Mouse (Mus musculus): ENCODE measurements around the gene Ccdc169. TPM values are rescaled to one million over a fixed set of nuclear protein-coding genes. Genes with fewer than 3 reads are reported as not detected.
"Not testable (repeated sequence)": the region's sequence is repeated elsewhere in the genome, so short reads cannot be mapped to it uniquely, and the experiment has no call there.

The Ccdc169 gene
- polyA plus RNA-seq, 1 experiment from 2014 or later, result 0.19 TPM

- Histone ChIP-seq H3K27ac (ENCODE audit: low read depth, low read length) (no peak overlapping the region), H3K27me3 (ENCODE audit: control insufficient read depth, insufficient read depth, low read length) (no peaks in the 10 kb centered on the region), H3K4me3 (ENCODE audit: low read depth, low read length) (no peak overlapping the region), H3K4me2 (ENCODE audit: low read depth) (no peak overlapping the region), H3K36me3 (ENCODE audit: control insufficient read depth, insufficient read depth, low read length) (no peaks in the 10 kb centered on the region), H3K4me1 (ENCODE audit: control insufficient read depth, insufficient read depth, low read length) (no peaks in the 10 kb centered on the region), H3K9ac (ENCODE audit: low read length) (no peak overlapping the region), H3K9me3 (ENCODE audit: control insufficient read depth, low read length) (no peaks in the 10 kb centered on the region)
- DNase-seq (ENCODE audit: low spot score) (no peak), ATAC-seq (ENCODE audit: insufficient read depth, low FRiP score, low TSS enrichment) (no peak)
- 83% methylated on average over 5 of the region's 5 CpGs for WGBS
Measured at GRCm38 (mm10) chr3:55195581-55196327, 58.6 kb downstream of the Ccdc169 start.

GRCm38 (mm10) chr3:55196328-55196710 lies 59.2 kb downstream of the Ccdc169 start:
- no peaks in the 10 kb centered on the region for H3K9me3 ChIP-seq (ENCODE audit: control insufficient read depth, low read length)

GRCm38 (mm10) chr3:55203621-55204020 lies 66.5 kb downstream of the Ccdc169 start:
- not testable (repeated sequence) for DNase-seq (ENCODE audit: low spot score); ATAC-seq (ENCODE audit: insufficient read depth, low FRiP score, low TSS enrichment); H3K4me3 ChIP-seq (ENCODE audit: low read depth, low read length); H3K27ac ChIP-seq (ENCODE audit: low read depth, low read length); H3K36me3 ChIP-seq (ENCODE audit: control insufficient read depth, insufficient read depth, low read length); H3K4me2 ChIP-seq (ENCODE audit: low read depth); H3K4me1 ChIP-seq (ENCODE audit: control insufficient read depth, insufficient read depth, low read length); H3K9me3 ChIP-seq (ENCODE audit: control insufficient read depth, low read length); H3K9ac ChIP-seq (ENCODE audit: low read length); H3K27me3 ChIP-seq (ENCODE audit: control insufficient read depth, insufficient read depth, low read length)
- 93% methylated on average over 11 of the region's 11 CpGs for WGBS

More at GRCm38 (mm10) chr3:55196328-55196710, 59.2 kb downstream of the Ccdc169 start:
- no peak for DNase-seq (ENCODE audit: low spot score)
- no peak for ATAC-seq (ENCODE audit: insufficient read depth, low FRiP score, low TSS enrichment)
- no peaks in the 10 kb centered on the region for H3K4me1 ChIP-seq (ENCODE audit: control insufficient read depth, insufficient read depth, low read length)
- H3K4me3 ChIP-seq (ENCODE audit: low read depth, low read length), result no peak overlapping the region
- H3K27ac ChIP-seq (ENCODE audit: low read depth, low read length), result no peak overlapping the region
- H3K36me3 ChIP-seq (ENCODE audit: control insufficient read depth, insufficient read depth, low read length), result no peaks in the 10 kb centered on the region
- 92% methylated on average over 2 of the region's 2 CpGs for WGBS
- H3K27me3 ChIP-seq (ENCODE audit: control insufficient read depth, insufficient read depth, low read length), result no peaks in the 10 kb centered on the region
- no peak overlapping the region for H3K4me2 ChIP-seq (ENCODE audit: low read depth)
- H3K9ac ChIP-seq (ENCODE audit: low read length), result no peak overlapping the region

- no peaks in the 10 kb centered on the region for H3K4me1 ChIP-seq (ENCODE audit: control insufficient read depth, insufficient read depth, low read length)
- ATAC-seq (ENCODE audit: insufficient read depth, low FRiP score, low TSS enrichment), result no peak
Measured at GRCm38 (mm10) chr3:55206413-55206812, 69.3 kb downstream of the Ccdc169 start.

GRCm38 (mm10) chr3:55207665-55208064 lies 70.5 kb downstream of the Ccdc169 start:
- ATAC-seq (ENCODE audit: insufficient read depth, low FRiP score, low TSS enrichment), result no peak
- no peaks in the 10 kb centered on the region for H3K27me3 ChIP-seq (ENCODE audit: control insufficient read depth, insufficient read depth, low read length)
- 62% methylated on average over 6 of the region's 6 CpGs for WGBS

More at GRCm38 (mm10) chr3:55206413-55206812, 69.3 kb downstream of the Ccdc169 start:
- H3K9me3 ChIP-seq (ENCODE audit: control insufficient read depth, low read length), result no peaks in the 10 kb centered on the region
- DNase-seq (ENCODE audit: low spot score), result no peak
- no peak overlapping the region for H3K9ac ChIP-seq (ENCODE audit: low read length)
- H3K27ac ChIP-seq (ENCODE audit: low read depth, low read length), result no peak overlapping the region
- WGBS, result 100% methylated on average over 2 of the region's 2 CpGs
- H3K36me3 ChIP-seq (ENCODE audit: control insufficient read depth, insufficient read depth, low read length), result no peaks in the 10 kb centered on the region
- no peaks in the 10 kb centered on the region for H3K27me3 ChIP-seq (ENCODE audit: control insufficient read depth, insufficient read depth, low read length)
- H3K4me3 ChIP-seq (ENCODE audit: low read depth, low read length), result no peak overlapping the region
- H3K4me2 ChIP-seq (ENCODE audit: low read depth), result no peak overlapping the region

GRCm38 (mm10) chr3:55212254-55212653 lies 75.1 kb downstream of the Ccdc169 start:
- Histone ChIP-seq H3K4me1 (ENCODE audit: control insufficient read depth, insufficient read depth, low read length) (no peaks in the 10 kb centered on the region), H3K4me3 (ENCODE audit: low read depth, low read length) (no peak overlapping the region), H3K9me3 (ENCODE audit: control insufficient read depth, low read length) (no peaks in the 10 kb centered on the region), H3K36me3 (ENCODE audit: control insufficient read depth, insufficient read depth, low read length) (no peaks in the 10 kb centered on the region), H3K27me3 (ENCODE audit: control insufficient read depth, insufficient read depth, low read length) (no peaks in the 10 kb centered on the region), H3K4me2 (ENCODE audit: low read depth) (no peak overlapping the region), H3K9ac (ENCODE audit: low read length) (no peak overlapping the region), H3K27ac (ENCODE audit: low read depth, low read length) (no peak overlapping the region)
- 56% methylated on average over 2 of the region's 2 CpGs for WGBS
- DNase-seq (ENCODE audit: low spot score) (no peak), ATAC-seq (ENCODE audit: insufficient read depth, low FRiP score, low TSS enrichment) (no peak)

More at GRCm38 (mm10) chr3:55207665-55208064, 70.5 kb downstream of the Ccdc169 start:
- Histone ChIP-seq H3K9ac (ENCODE audit: low read length) (no peak overlapping the region), H3K36me3 (ENCODE audit: control insufficient read depth, insufficient read depth, low read length) (no peaks in the 10 kb centered on the region), H3K9me3 (ENCODE audit: control insufficient read depth, low read length) (no peaks in the 10 kb centered on the region), H3K4me3 (ENCODE audit: low read depth, low read length) (no peak overlapping the region), H3K27ac (ENCODE audit: low read depth, low read length) (no peak overlapping the region), H3K4me1 (ENCODE audit: control insufficient read depth, insufficient read depth, low read length) (no peaks in the 10 kb centered on the region), H3K4me2 (ENCODE audit: low read depth) (no peak overlapping the region)
- DNase-seq (ENCODE audit: low spot score), result no peak

- no peak overlapping the region for H3K4me2 ChIP-seq (ENCODE audit: low read depth)
- no peaks in the 10 kb centered on the region for H3K9me3 ChIP-seq (ENCODE audit: control insufficient read depth, low read length)
- 63% methylated on average over 4 of the region's 4 CpGs for WGBS
- DNase-seq (ENCODE audit: low spot score), result no peak
- H3K36me3 ChIP-seq (ENCODE audit: control insufficient read depth, insufficient read depth, low read length), result no peaks in the 10 kb centered on the region
- no peak for ATAC-seq (ENCODE audit: insufficient read depth, low FRiP score, low TSS enrichment)
- no peak overlapping the region for H3K27ac ChIP-seq (ENCODE audit: low read depth, low read length)
- H3K4me1 ChIP-seq (ENCODE audit: control insufficient read depth, insufficient read depth, low read length), result no peaks in the 10 kb centered on the region
- no peaks in the 10 kb centered on the region for H3K27me3 ChIP-seq (ENCODE audit: control insufficient read depth, insufficient read depth, low read length)
- no peak overlapping the region for H3K9ac ChIP-seq (ENCODE audit: low read length)
- no peak overlapping the region for H3K4me3 ChIP-seq (ENCODE audit: low read depth, low read length)
Measured at GRCm38 (mm10) chr3:55213785-55214184, 76.6 kb downstream of the Ccdc169 start.

GRCm38 (mm10) chr3:55214413-55214812 lies 77.3 kb downstream of the Ccdc169 start:
- no peak overlapping the region for H3K27ac ChIP-seq (ENCODE audit: low read depth, low read length)
- no peak overlapping the region for H3K4me3 ChIP-seq (ENCODE audit: low read depth, low read length)
- DNase-seq (ENCODE audit: low spot score), result no peak
- WGBS, result 83% methylated on average over 6 of the region's 6 CpGs
- no peaks in the 10 kb centered on the region for H3K27me3 ChIP-seq (ENCODE audit: control insufficient read depth, insufficient read depth, low read length)
- H3K36me3 ChIP-seq (ENCODE audit: control insufficient read depth, insufficient read depth, low read length), result no peaks in the 10 kb centered on the region
- H3K4me2 ChIP-seq (ENCODE audit: low read depth), result no peak overlapping the region
- no peak overlapping the region for H3K9ac ChIP-seq (ENCODE audit: low read length)
- H3K9me3 ChIP-seq (ENCODE audit: control insufficient read depth, low read length), result no peaks in the 10 kb centered on the region
- no peak for ATAC-seq (ENCODE audit: insufficient read depth, low FRiP score, low TSS enrichment)
- no peaks in the 10 kb centered on the region for H3K4me1 ChIP-seq (ENCODE audit: control insufficient read depth, insufficient read depth, low read length)

GRCm38 (mm10) chr3:55222502-55222901 lies 85.4 kb downstream of the Ccdc169 start:
- Histone ChIP-seq H3K9ac (ENCODE audit: low read length) (no peak overlapping the region), H3K36me3 (ENCODE audit: control insufficient read depth, insufficient read depth, low read length) (no peaks in the 10 kb centered on the region), H3K4me1 (ENCODE audit: control insufficient read depth, insufficient read depth, low read length) (no peaks in the 10 kb centered on the region), H3K27ac (ENCODE audit: low read depth, low read length) (no peak overlapping the region), H3K4me3 (ENCODE audit: low read depth, low read length) (no peak overlapping the region), H3K9me3 (ENCODE audit: control insufficient read depth, low read length) (no peaks in the 10 kb centered on the region), H3K27me3 (ENCODE audit: control insufficient read depth, insufficient read depth, low read length) (no peaks in the 10 kb centered on the region), H3K4me2 (ENCODE audit: low read depth) (no peak overlapping the region)
- 90% methylated on average over 2 of the region's 2 CpGs for WGBS
- ATAC-seq (ENCODE audit: insufficient read depth, low FRiP score, low TSS enrichment), result no peak
- DNase-seq (ENCODE audit: low spot score), result no peak
